Mouse (Mus musculus) small intestine, adult 2 months (tissue): ENCODE measurements around the gene Lrp5.
A peak's percentile ranks its signal among the peaks of the same experiment; 100 is the strongest.

Experiments used
- CTCF ChIP-seq: fragments of 200-500 bp; IDR thresholded peaks from 2 replicates; pipeline ENCODE4 v1.5.1; 2012; ENCODE audit warnings: low read depth, mild to moderate bottlenecking, control low read depth, inconsistent platforms, low read length, moderate library complexity, mixed read lengths; ENCODE audit not compliant: insufficient replicate concordance, insufficient read length; ENCODE audit errors: extremely low read depth
- POLR2A ChIP-seq: fragments of 200-500 bp; IDR thresholded peaks from 2 replicates; pipeline ENCODE4 v1.6.1; 2012; ENCODE audit warnings: low read depth, mild to moderate bottlenecking, control low read depth, inconsistent platforms, low read length, moderate library complexity

DNA sequence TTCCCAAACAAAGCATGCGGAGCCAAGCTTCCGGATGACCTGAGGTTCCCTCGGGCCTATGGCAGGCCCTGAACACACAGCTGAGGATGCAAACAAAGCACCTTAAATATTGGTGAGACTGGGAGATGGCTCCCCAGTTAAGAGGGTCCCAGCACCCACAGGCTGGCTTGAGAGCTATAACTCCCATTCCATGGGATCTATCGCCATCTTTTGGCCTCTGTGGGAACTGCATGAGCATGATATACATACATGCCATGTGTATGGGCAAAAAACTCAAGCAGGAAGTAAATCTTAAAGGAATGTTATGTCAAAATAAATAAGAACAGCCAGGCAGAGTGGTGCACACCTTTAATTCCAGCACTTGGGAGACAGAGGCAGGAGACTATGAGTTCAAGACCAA lies 37.5 kb upstream of the Lrp5 start:
- TF ChIP-seq CTCF (peak; percentile 66; the same call in 1 of the 2 replicates), POLR2A (no peak)
